Comparison of ENCODE assay signal across 8 mouse cellular contexts in the genomic region with DNA sequence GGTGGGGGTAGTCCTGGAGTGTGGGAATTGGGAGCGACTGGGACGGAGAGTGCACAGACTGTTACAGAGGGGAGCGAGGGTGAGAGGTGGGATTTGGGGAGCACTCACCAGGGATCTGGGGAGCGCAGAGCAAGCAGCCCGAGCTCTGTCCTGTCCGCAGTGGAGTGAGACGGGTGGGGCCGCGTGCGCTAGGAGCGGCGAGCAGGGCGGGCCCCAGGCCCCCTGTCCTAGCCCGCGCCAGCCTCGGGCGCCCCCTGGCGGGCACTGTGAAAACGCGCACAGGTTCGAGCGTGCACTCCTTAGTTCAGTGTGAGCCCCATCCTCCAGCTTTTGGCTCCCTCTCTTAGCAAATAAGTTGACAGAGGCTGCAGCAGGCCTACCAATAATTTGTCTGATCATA. TPM values are rescaled to one million over a fixed set of nuclear protein-coding genes. Genes with fewer than 3 reads are reported as not detected.
A peak's percentile ranks its signal among the peaks of the same experiment; 100 is the strongest.
DNase-seq lines count a peak whose midpoint lies in the region; ATAC-seq and TF ChIP-seq lines count a peak whose summit lies in the region.

Gene Ehd2, minus strand, starts transcription at position 256 of the 400 bp plus-strand sequence.

- peak; percentile 60 for DNase-seq in layer of hippocampus, adult 11-12 months (ENCODE audit: low spot score)
- no peak for DNase-seq in layer of hippocampus, adult 9-11 months
- DNase-seq in cerebellum, adult 2 months, result peak; percentile 69 to 74
- DNase-seq in hindbrain, embryonic 10.5 days (ENCODE audit: low spot score), result peak; percentile 76
- DNase-seq in limb, embryonic 10.5 days (ENCODE audit: low spot score), result peak; percentile 87
- DNase-seq in midbrain, embryonic 11.5 days (ENCODE audit: low spot score, missing footprints), result peak; percentile 98
- DNase-seq in spleen, adult 12 weeks (ENCODE audit: low spot score), result peak; percentile 47

- H3K9me3 ChIP-seq in forebrain, embryonic 16.5 days (ENCODE audit: control insufficient read depth, low read length), result no peaks in the 10 kb centered on the region
- 0 out of 2 replicates have a peak, but pooled peaks cover 5% of the 10 kb centered on the region for H3K9me3 ChIP-seq in hindbrain, embryonic 10.5 days
- 0 out of 2 replicates have a peak, but pooled peaks cover 2% of the 10 kb centered on the region for H3K9me3 ChIP-seq in limb, embryonic 10.5 days (replicated peaks)
- H3K9me3 ChIP-seq in midbrain, embryonic 11.5 days (ENCODE audit: control insufficient read depth, low read length), result peaks cover 2% of the 10 kb centered on the region; the same call in 1 of the 2 replicates

- no peaks in the 10 kb centered on the region for H3K27me3 ChIP-seq in cerebellum, adult 2 months (ENCODE audit: control insufficient read depth, insufficient read depth, low read length)
- H3K27me3 ChIP-seq in forebrain, embryonic 16.5 days (replicated peaks; ENCODE audit: control insufficient read depth, insufficient read depth, low read length), result no peaks in the 10 kb centered on the region
- H3K27me3 ChIP-seq in hindbrain, embryonic 10.5 days (ENCODE audit: insufficient read depth, poor library complexity, severe bottlenecking), result no peaks in the 10 kb centered on the region; the same call in 1 of the 2 replicates
- no peaks in the 10 kb centered on the region for H3K27me3 ChIP-seq in limb, embryonic 10.5 days (ENCODE audit: low read depth, poor library complexity, severe bottlenecking)
- H3K27me3 ChIP-seq in midbrain, embryonic 11.5 days (ENCODE audit: control insufficient read depth, insufficient read depth, low read length), result no peaks in the 10 kb centered on the region

- peak; percentile 63 for TF ChIP-seq POLR2A in cerebellum, adult 2 months (IDR thresholded peaks at IDR 0.05; ENCODE audit: borderline replicate concordance, insufficient read depth, low read length)

- peaks cover 9% of the 10 kb centered on the region for H3K36me3 ChIP-seq in forebrain, embryonic 16.5 days (ENCODE audit: control insufficient read depth, insufficient read depth)
- peaks cover 24% of the 10 kb centered on the region for H3K36me3 ChIP-seq in hindbrain, embryonic 10.5 days
- peaks cover 25% of the 10 kb centered on the region for H3K36me3 ChIP-seq in limb, embryonic 10.5 days
- peaks cover 12% of the 10 kb centered on the region for H3K36me3 ChIP-seq in midbrain, embryonic 11.5 days (ENCODE audit: control insufficient read depth, insufficient read depth, low read length)

- peak within 1 kb of the TSS; percentile 42; the same call in 1 of the 2 replicates for H3K9ac ChIP-seq in forebrain, embryonic 16.5 days (replicated peaks; ENCODE audit: low read depth, low read length)
- H3K9ac ChIP-seq in midbrain, embryonic 11.5 days (ENCODE audit: low read length), result peak within 1 kb of the TSS; percentile 53; the same call in 1 of the 2 replicates

- H3K4me2 ChIP-seq in forebrain, embryonic 16.5 days (ENCODE audit: low read length), result peak within 1 kb of the TSS; percentile 47
- peak within 1 kb of the TSS; percentile 49 for H3K4me2 ChIP-seq in midbrain, embryonic 11.5 days

- peak within 1 kb of the TSS; percentile 47 for H3K4me3 ChIP-seq in cerebellum, adult 2 months (replicated peaks; ENCODE audit: insufficient read depth, low read depth, low read length)
- peak within 1 kb of the TSS; percentile 27 for H3K4me3 ChIP-seq in forebrain, embryonic 16.5 days (replicated peaks; ENCODE audit: low read length)
- peak within 1 kb of the TSS; percentile 54 for H3K4me3 ChIP-seq in hindbrain, embryonic 10.5 days
- peak within 1 kb of the TSS; percentile 44 for H3K4me3 ChIP-seq in limb, embryonic 10.5 days
- peak within 1 kb of the TSS; percentile 34 for H3K4me3 ChIP-seq in midbrain, embryonic 11.5 days (ENCODE audit: low read depth, low read length)

- H3K27ac ChIP-seq in cerebellum, adult 2 months (ENCODE audit: insufficient read depth, low read length), result no peak within 1 kb of the TSS
- no peak within 1 kb of the TSS for H3K27ac ChIP-seq in forebrain, embryonic 16.5 days (ENCODE audit: low read length)
- peak within 1 kb of the TSS; percentile 81 for H3K27ac ChIP-seq in hindbrain, embryonic 10.5 days
- H3K27ac ChIP-seq in limb, embryonic 10.5 days, result 0 out of 2 replicates have a peak within 1 kb of the TSS, but pooled peaks have one; percentile 22
- H3K27ac ChIP-seq in midbrain, embryonic 11.5 days (ENCODE audit: low read depth, low read length), result no peak within 1 kb of the TSS

- WGBS in cerebellum, adult 2 months, result under 1% methylated on average over 22 of the region's 22 CpGs
- under 1% methylated on average over 22 of the region's 22 CpGs for WGBS in forebrain, embryonic 16.5 days
- under 1% methylated on average over 22 of the region's 22 CpGs for WGBS in hindbrain, embryonic 10.5 days
- 1% methylated on average over 22 of the region's 22 CpGs for WGBS in limb, embryonic 10.5 days
- under 1% methylated on average over 22 of the region's 22 CpGs for WGBS in midbrain, embryonic 11.5 days

- peak; percentile 80 for ATAC-seq in forebrain, embryonic 16.5 days
- ATAC-seq in midbrain, embryonic 11.5 days (ENCODE audit: low FRiP score), result peak; percentile 87

- no peaks in the 10 kb centered on the region for H3K4me1 ChIP-seq in cerebellum, adult 2 months (ENCODE audit: control insufficient read depth, insufficient read depth, low read length)
- H3K4me1 ChIP-seq in forebrain, embryonic 16.5 days (replicated peaks; ENCODE audit: control insufficient read depth, insufficient read depth, low read length), result peaks cover 15% of the 10 kb centered on the region
- peaks cover 24% of the 10 kb centered on the region for H3K4me1 ChIP-seq in hindbrain, embryonic 10.5 days (replicated peaks)
- peaks cover 15% of the 10 kb centered on the region for H3K4me1 ChIP-seq in limb, embryonic 10.5 days
- H3K4me1 ChIP-seq in midbrain, embryonic 11.5 days (ENCODE audit: control insufficient read depth, insufficient read depth, low read length), result peaks cover 2% of the 10 kb centered on the region; the same call in 1 of the 2 replicates

- peak; percentile 85 for TF ChIP-seq CTCF in cerebellum, adult 2 months (IDR thresholded peaks at IDR 0.05; ENCODE audit: borderline replicate concordance, insufficient read depth, low read depth, low read length)

RNA-seq across cellular contexts. Expression of gene Ehd2, which starts in this region (rescaled TPM):
- 7.4 and 7.5 TPM in 2 replicates for polyA plus RNA-seq in cerebellum, adult 2 months (2012; rRNA removed)
- 5.4 and 5.6 TPM in 2 replicates for polyA plus RNA-seq in forebrain, embryonic 16.5 days (2015; fragmentation: Nextera tagmentation; extraction: Ambion mirVana)
- polyA plus RNA-seq in hindbrain, embryonic 10.5 days (2016; fragmentation: Nextera tagmentation; extraction: Ambion mirVana), result 12.1 and 12.5 TPM in 2 replicates
- polyA plus RNA-seq in limb, embryonic 10.5 days (2016; fragmentation: Nextera tagmentation; extraction: Ambion mirVana), result 10.1 and 10.4 TPM in 2 replicates
- 8.9 and 10.9 TPM in 2 replicates for polyA plus RNA-seq in midbrain, embryonic 11.5 days (2014; fragmentation: Nextera tagmentation; extraction: Ambion mirVana)

Comparison
In these comparisons a context has a peak if more than half of its experiments do, and no peak if none do; other contexts are left out.
1. H3K27ac ChIP-seq: peak in hindbrain, embryonic 10.5 days (single experiment) and limb, embryonic 10.5 days (single experiment); none in cerebellum, adult 2 months (single experiment), forebrain, embryonic 16.5 days (single experiment) and midbrain, embryonic 11.5 days (single experiment).
2. Peak in every context shown above with its lines, with median percentiles within 50 percentile points of each other: H3K4me3 ChIP-seq.